ENCODE assay signal across 12 mouse cellular contexts in the genomic region with DNA sequence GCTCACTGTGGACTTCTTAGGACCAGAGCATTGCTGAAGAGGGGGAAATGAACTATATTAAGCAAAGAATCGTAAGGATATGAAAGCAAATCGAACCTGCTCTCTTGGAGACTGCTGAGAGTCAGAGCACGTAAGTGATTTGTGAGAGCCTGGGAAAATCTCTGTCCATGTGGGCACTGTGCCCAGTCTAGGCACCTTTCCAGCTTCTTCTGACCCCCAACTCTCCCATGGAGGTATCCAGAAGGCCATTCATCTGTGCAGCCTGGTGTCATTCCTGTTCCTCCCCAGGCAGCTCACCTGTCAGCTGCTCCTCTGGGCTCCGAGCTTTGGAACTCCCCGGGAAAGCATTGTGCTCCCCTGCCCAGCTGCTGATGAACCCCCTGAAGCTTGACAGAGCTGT.
DNase-seq lines count a peak whose midpoint lies in the region; ATAC-seq and TF ChIP-seq lines count a peak whose summit lies in the region.
"Had no signal": no experiment of that assay in that cellular context is flagged by ENCODE, and none has a peak within 500 bp of the region (broad histone marks: within the 10 kb centered on the region; RNA-seq: fewer than 3 reads in every experiment).

No protein-coding gene starts in this region.

- peak; percentile 62 for DNase-seq in cerebellum, adult 11 months
- peak; percentile 1 for DNase-seq in ovary, postnatal 14 days (ENCODE audit: low spot score)
- no peak for DNase-seq in ovary, adult 18-20 months (ENCODE audit: low spot score)
- DNase-seq in cerebellum, postnatal 25 days = peak; percentile 82 to 91
- no peak for DNase-seq in lung, adult 2 months
- DNase-seq in spleen, adult 12 weeks (ENCODE audit: low spot score) = no peak
- no peak for DNase-seq in left cerebral cortex, adult 9 months (ENCODE audit: low spot score in 2 of 2)
- DNase-seq: layer of hippocampus, postnatal 36 days; right cerebral cortex, adult 18-20 months had no signal

- TF ChIP-seq CTCF in lung, adult 2 months (IDR thresholded peaks at IDR 0.05; ENCODE audit: insufficient read depth, low read length) = no peak

- no peaks in the 10 kb centered on the region for H3K4me1 ChIP-seq in lung, adult 2 months (ENCODE audit: control insufficient read depth, insufficient read depth, low read length)
- H3K4me1 ChIP-seq: intestine, embryonic 15.5 days; limb, embryonic 15.5 days had no signal

- no peak; the same call in 1 of the 2 replicates for ATAC-seq in cerebellum, adult (ENCODE audit: insufficient number of reproducible peaks, low FRiP score, low TSS enrichment)
- ATAC-seq: intestine, embryonic 15.5 days had no signal

- WGBS in lung, adult 2 months = 55% methylated on average over 5 of the region's 5 CpGs

- H3K4me3 ChIP-seq in lung, adult 2 months (replicated peaks; ENCODE audit: extremely low read depth, low read depth, low read length) = no peak overlapping the region
- H3K4me3 ChIP-seq: intestine, embryonic 15.5 days; limb, embryonic 15.5 days had no signal

- TF ChIP-seq POLR2A in lung, adult 2 months (IDR thresholded peaks at IDR 0.05; ENCODE audit: borderline replicate concordance, extremely low read depth, low read depth, low read length) = no peak

Comparison
In these comparisons a context has a peak if more than half of its experiments do, and no peak if none do; other contexts are left out.
1. DNase-seq: peak in cerebellum, adult 11 months (single experiment), ovary, postnatal 14 days (single experiment) and cerebellum, postnatal 25 days (2 of 2); none in ovary, adult 18-20 months (single experiment), lung, adult 2 months (single experiment), spleen, adult 12 weeks (single experiment) and left cerebral cortex, adult 9 months (0 of 2).